Mouse (Mus musculus) thymus, postnatal 14 days (tissue): Measurements from ENCODE around the gene Olfr13.
"Not testable (repeated sequence)": the region's sequence is repeated elsewhere in the genome, so short reads cannot be mapped to it uniquely, and the experiment has no call there.

Experiments used
- DNase-seq: peaks from one replicate; pipeline ENCODE4 v3.0.0; 2021

The Olfr13 gene

GRCm38 (mm10) chr6:43171840-43172239, at the start of gene Olfr13:
Gene Olfr13, plus strand, starts transcription at chr6:43172140.
- no peak for DNase-seq

- DNase-seq = not testable (repeated sequence)
These were observed 25.7 kb upstream of the Olfr13 start, which contains the start of gene Olfr237-ps1 for GRCm38 (mm10) chr6:43146267-43146666. Gene Olfr237-ps1, plus strand, starts transcription at chr6:43146567.

GRCm38 (mm10) chr6:43159502-43159901, 12.4 kb upstream of the Olfr13 start:
- no peak for DNase-seq

GRCm38 (mm10) chr6:43162982-43163381, 9.0 kb upstream of the Olfr13 start, which contains the start of gene Olfr437:
Gene Olfr437, plus strand, starts transcription at chr6:43163282.
- no peak for DNase-seq

- no peak for DNase-seq
These were observed 4.7 kb upstream of the Olfr13 start for GRCm38 (mm10) chr6:43167246-43167645.

GRCm38 (mm10) chr6:43178129-43178528, 6.2 kb downstream of the Olfr13 start:
- no peak for DNase-seq

- no peak for DNase-seq
These were observed 6.9 kb downstream of the Olfr13 start for GRCm38 (mm10) chr6:43178584-43179501.

- no peak for DNase-seq
These were observed 19.0 kb downstream of the Olfr13 start for GRCm38 (mm10) chr6:43190986-43191385.

GRCm38 (mm10) chr6:43196781-43197180, 24.8 kb downstream of the Olfr13 start, which contains the start of gene Olfr435:
Gene Olfr435, plus strand, starts transcription at chr6:43197146.
- DNase-seq = no peak

GRCm38 (mm10) chr6:43198094-43198493, 26.2 kb downstream of the Olfr13 start:
- DNase-seq = no peak

GRCm38 (mm10) chr6:43202786-43203185, 30.8 kb downstream of the Olfr13 start:
- DNase-seq = no peak

GRCm38 (mm10) chr6:43205355-43205754, 33.4 kb downstream of the Olfr13 start:
- DNase-seq = no peak

GRCm38 (mm10) chr6:43212873-43213272, 40.9 kb downstream of the Olfr13 start, which contains the start of gene Olfr434:
Gene Olfr434, plus strand, starts transcription at chr6:43213021.
- not testable (repeated sequence) for DNase-seq
